Mouse (Mus musculus): ENCODE results near the gene Fam184b. TPM values are rescaled to one million over a fixed set of nuclear protein-coding genes. Genes with fewer than 3 reads are reported as not detected.
"Not testable (repeated sequence)": the region's sequence is repeated elsewhere in the genome, so short reads cannot be mapped to it uniquely, and the experiment has no call there.

Fam184b gene
- under 1 TPM; 0.05 to 0.08 TPM for total RNA-seq (2021)
- long read RNA-seq, experiment 1: 0 reads
- long read RNA-seq, experiment 2: 0 reads

DNA sequence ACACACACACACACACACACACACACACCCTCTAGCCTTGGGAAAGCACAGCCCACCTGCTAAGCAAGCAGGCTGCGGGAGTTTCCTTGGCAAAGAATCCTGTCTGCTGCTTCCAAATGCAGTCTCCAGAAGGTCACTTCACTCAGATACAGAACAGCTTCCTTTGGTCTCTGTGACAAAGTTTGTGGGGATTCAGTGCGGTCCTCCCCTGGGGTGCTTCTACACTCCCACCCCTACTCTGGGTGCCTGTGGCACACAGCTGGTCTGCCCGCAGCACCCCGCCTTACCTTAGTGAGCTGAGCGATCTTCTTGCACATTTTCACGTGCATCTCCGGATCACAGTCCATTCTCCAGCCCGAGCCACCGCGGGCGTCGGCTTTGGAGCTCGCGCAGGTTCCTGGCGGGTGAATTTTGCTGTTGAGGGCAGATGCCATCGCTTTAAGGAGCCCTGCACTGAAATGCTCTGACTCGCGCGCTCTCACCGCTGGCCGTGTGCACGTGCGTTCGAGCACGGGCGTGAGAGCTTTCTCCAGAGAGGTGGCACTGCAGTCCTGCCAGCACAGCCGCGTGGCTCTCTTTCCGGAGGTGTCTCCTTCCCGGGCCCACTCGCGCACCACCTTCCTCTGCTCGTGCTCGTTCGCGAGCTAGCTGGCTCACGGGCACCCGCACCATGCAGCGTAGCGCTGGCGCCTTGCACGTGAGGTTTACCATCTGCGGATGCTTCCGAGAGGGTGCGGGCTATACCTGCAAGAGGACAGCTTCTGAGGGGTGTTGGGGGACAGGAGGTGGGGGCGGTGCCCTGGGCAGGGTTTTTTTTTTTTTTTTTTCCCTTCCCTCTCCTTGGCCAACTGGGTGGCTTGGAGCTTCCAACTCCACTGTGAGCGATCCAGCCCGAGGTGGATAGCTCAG, at the start of gene Fam184b:
Fam184b (minus strand) TSS at position 809 of the 909 bp plus-strand sequence.
- peak; percentile 5 to 8 for DNase-seq

DNA sequence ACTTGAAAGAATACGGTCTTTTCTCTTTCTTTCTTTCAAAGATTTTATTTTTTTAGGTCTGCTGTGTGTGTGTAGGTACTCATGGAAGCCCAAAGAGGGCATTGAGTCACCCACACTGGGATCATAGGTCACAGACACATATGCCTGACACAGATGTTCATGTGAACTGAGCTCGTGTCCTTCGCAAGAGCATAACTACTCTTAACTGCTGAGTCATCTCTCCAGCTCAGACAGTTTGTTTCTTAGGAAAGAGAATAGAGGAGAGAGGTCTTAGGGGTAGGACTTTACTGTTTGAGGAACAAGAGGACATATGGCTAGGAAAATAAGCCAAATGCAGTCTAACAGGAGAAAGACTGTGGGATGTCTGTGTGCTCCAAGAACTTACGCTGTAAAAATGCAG, 49.7 kb upstream of the Fam184b start:
- DNase-seq: no peak

GRCm38 (mm10) chr5:45686223-45686622, 46.8 kb upstream of the Fam184b start:
- DNase-seq: no peak

GRCm38 (mm10) chr5:45685243-45685642, 45.8 kb upstream of the Fam184b start:
- DNase-seq: no peak

DNA sequence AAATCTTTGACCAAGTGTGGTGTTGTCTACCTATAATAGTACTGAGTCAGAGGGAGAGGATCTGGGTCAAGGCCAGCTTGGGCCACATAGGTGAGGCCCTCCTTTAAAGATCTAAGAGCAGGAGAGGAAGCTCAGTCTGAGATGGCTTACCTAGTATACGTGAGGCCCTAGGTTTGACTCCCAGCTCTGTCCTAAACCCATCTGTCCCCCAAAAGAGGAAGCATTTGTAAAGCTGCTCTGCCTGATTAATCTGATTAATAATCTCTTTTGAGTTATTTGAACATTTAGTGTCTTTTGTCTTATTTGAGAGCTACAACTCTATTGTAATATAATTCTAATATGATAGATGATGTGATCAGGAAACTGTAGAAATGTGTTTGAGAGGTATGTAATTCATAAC, 44.0 kb upstream of the Fam184b start:
- DNase-seq: no peak

DNA sequence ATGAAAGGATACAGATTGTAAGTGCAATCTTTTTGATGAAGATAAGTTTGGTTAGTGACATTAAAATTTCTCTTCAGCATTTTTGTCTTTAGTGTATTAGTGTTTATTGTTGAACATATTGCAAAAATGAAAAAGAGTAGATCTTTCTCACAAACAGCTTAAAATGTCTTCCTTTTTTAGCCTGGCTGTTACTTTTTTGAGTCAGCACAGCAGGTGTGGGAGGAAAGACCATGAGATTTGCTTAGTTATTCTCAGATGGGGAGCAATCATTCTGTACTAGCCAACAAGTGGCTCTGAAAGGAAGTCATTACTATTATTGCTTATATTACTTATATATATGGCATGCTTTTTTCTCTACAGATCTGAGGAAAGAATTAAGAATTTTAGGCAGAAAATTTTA, 40.5 kb upstream of the Fam184b start:
- no peak for DNase-seq

DNA sequence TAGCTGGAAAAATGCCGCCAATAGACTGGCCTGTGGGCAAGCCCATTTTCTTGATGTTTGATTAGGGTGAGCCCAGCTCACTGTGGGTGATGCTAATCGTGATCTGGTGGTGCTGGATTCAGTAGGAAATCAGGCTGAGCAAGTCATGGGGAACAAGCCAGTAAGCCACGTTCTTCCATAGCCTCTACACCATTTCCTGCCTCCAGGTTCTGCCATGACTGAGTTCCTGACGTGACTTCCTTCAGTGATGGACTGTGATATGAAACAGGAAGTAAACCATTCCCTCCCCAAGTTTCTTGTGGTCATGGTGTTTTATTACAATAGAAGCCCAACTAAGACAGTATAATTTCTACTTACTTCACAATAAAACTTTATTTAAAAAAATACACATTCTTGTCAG, 38.2 kb upstream of the Fam184b start:
- DNase-seq: no peak

GRCm38 (mm10) chr5:45675032-45675431, 35.6 kb upstream of the Fam184b start:
- no peak for DNase-seq

DNA sequence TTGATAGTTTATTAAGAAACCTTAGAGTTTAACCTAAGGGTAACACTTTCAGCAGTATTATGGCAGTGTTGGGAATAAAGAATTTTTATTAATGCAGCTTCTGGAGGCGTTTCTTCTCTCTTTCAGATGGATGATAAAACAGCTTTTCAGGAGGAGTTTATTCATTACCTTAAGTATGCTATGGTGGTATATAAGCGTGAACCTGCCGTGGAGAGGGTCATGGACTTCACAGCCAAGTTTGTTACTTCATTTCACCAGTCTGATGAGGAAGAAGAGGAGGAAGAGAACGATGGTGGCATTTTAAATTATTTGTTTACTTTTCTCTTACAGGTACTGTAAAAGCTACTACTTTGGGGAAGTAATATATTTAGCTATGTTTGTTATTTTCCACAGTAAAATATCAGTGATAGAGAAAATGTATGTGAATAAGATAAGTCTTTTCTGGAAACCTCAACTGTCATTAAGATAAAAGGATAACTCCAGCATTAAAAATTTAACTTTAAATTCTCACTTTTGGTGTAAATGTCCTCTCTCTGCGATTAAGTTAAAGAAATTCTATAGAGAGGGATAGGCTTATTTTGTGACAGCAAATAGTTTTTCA, 31.6 kb upstream of the Fam184b start:
- DNase-seq: no peak

DNA sequence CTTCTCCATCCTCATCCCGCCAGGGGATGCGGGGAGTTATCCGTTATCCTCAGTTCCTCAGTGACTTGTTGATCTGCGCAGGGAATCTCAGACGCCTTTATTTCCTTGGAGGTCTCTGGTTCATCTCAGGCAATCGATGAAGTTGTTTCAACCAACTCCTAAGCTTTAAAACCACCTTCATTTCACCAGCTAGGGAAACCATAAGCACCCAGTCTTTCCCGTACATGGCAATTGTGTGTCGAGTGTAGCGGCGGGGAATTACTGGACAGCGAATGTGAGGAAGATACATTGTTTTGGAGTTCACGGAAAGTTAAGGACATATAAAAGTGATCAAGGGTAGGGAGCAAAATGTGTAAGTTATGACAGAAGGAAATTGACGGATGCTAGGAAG, 30.9 kb upstream of the Fam184b start:
- no peak for DNase-seq

- peak; percentile 99 to 100 for DNase-seq
These were observed 30.3 kb upstream of the Fam184b start, which contains the start of gene Ncapg for GRCm38 (mm10) chr5:45669598-45670279. Ncapg (plus strand) TSS chr5:45669919.

GRCm38 (mm10) chr5:45669234-45669597, 29.8 kb upstream of the Fam184b start:
- DNase-seq: no peak

DNA sequence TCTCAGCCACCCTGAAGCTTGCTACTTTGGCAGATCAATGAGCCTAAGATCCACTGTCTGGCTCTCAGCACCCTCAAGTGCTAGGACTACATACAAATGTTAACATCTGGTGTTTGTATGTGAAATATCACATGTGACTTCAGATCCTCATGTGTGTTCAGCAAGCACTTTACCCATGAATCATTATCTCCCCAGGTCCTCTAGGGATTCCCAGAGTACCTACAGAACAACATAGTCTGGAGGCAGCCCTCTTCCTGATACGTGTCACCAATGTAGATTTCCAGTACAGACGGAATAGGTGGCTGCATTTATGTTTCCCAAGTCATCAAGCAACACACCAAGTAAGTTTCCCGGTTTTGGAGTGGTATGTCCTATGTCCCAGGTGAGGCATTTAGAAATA, 29.4 kb upstream of the Fam184b start:
- peak in 1 of 2 experiments; percentile 5 for DNase-seq

DNA sequence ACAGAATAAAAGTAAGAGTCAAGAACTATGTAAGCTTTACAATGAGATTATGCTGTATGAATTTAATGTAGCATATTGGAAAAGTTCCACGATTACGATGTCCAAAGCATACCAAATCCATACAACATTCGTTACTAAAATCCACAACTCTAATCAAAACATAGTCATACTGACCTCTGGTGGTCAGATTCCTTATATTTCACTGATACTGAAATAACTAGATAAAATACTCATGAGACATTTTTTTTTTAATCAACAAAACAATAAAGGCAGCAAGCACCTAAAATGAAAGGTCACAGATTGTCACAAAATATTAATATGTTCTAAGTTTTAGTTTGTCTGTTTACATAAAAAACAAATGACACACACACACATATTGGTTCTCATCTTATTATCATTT, 28.9 kb upstream of the Fam184b start:
- peak in 1 of 2 experiments; percentile 60 for DNase-seq

DNA sequence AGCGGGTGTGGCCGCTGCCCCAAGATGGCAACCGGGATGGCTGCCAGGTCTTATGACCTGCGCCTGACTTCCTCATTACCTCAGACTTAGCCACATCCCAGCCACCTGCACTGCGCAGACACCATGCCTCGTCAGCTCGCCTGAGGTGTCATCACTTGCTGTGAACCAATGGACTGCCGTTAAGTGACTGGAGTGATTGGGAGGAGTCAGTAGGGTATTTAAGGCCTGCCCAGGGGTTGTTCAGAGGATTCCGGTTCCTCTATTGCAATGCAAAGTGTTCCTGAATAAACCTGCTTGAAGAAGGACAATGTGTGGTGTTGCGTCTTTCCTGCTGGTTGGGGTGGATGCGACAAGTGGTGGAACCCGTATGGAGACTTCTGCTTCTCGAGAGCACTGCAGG, 19.0 kb upstream of the Fam184b start:
- not testable (repeated sequence) for DNase-seq

DNA sequence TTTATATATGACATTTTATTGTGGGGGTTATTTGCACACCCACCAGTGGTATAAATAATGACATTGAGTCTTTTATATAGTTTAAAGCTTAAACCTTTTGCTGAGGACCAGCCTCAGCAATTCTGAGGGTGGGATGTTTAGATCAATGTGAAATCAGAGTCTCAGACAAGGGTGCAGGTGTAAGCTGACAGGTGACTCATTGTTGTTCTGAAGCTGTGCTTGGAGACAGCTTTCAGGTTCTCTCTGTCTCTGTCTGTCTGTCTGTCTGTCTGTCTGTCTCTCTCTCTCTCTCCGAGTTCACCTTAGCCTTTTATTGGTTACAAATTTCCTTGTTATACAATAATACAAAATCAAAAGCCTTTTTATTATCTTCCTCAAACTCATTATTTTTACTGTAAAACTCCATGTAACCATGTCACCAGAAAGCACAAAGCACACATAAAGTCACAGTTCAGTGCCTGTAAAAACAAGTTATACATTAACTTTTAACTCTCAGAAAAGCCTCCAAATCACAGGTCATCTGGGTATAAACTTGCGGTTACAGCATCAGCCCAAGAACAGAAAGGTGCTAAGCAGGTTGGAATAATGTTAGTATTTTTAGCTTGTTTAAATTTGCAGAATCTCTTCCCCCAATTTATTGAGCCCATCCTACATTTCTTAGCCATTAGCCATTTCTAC, 11.8 kb upstream of the Fam184b start:
- DNase-seq: no peak

DNA sequence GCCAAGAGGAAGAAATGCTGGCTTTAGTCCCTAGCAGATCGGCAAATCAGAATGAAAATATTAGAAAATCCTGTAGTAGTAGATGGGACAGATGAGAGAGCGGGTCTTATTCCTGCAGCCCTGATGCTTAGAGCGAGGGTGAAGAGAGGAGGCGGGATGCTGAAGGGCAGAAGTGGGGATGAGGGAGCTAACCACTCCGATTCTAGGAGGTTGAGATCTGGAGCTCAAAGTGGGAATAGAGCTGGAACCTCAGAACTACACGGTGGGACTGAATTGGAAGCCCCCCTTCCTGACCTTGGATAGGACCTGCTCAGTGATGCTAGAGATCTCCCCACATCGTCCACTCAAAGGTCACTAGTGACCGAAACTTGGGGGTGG, 290 bp upstream of the Fam184b start:
- DNase-seq: no peak

DNA sequence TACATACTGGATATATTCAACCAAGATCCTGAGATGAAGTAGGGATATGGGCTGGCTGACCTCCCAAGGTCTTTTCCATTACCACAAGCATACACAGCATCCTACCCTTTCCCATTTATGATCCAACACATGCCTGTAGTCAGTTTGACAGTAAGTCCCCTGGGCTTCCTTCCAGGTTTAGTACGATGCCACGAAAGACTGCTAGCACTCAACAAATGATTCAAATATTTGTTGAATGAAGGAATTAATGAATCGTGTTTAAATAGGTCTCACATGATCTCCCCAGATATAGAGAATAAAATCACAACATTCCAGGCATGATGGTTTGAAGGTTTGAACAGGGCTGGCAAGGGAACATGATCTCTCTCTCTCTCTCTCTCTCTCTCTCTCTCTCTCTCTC, 1.0 kb downstream of the Fam184b start:
- no peak for DNase-seq

- DNase-seq: no peak
These were observed 9.9 kb downstream of the Fam184b start for GRCm38 (mm10) chr5:45629470-45629869.

GRCm38 (mm10) chr5:45627771-45628170, 11.6 kb downstream of the Fam184b start:
- no peak for DNase-seq

DNA sequence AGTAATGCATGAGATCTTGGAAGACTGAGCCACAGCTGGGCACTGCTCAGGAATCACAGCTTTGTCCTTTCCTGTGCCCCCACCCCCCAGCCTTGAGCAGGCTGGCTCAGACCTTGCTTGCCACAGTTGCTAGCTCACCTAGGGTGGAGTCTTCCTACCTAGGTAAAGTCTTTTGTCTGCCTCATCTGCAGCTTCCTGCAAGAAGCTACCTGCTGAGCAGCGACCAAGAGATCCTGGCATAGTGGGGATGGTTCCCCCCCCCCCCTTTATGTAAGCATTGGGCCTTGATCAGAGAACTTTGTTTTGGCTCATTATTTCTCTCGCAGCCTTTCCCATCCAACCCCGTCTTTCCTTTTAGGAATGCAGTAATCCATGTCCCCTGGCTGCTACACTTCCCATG, 17.9 kb downstream of the Fam184b start:
- DNase-seq: no peak

DNA sequence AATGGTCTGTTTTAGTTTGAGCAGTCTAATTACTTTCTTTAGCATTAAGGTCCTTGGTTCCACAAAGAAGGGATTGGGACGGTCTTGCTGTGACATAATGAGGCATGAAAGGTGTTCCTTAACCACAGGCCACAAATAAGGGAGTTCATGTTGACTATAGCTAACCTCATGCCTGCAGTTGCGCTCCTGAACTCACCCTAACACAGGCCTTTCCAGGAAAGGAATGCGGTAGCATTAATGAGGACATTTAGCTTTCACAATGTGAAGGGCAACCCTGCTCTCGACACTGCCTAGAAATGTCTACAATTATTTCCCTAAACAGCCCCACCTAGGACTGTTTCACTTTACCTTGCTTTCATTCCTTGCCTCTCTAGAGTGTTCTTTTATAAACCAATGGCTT, 40.4 kb downstream of the Fam184b start:
- DNase-seq: no peak

Measured in heart, adult 18-20 months (tissue).